Mouse (Mus musculus): Measurements from ENCODE around the gene Ddt.
A peak's percentile ranks its signal among the peaks of the same experiment; 100 is the strongest.

The Ddt gene

GRCm38 (mm10) chr10:75772795-75773664, at the start of gene Ddt:
Ddt (minus strand) TSS chr10:75773414.
- peak; percentile 83 for DNase-seq (ENCODE audit: low spot score in 2 of 2)

- no peak for DNase-seq (ENCODE audit: low spot score in 2 of 2)
These were observed 49.2 kb upstream of the Ddt start, which contains the start of gene Gstt4 for GRCm38 (mm10) chr10:75822443-75822842. Gstt4 (minus strand) TSS chr10:75822543.

GRCm38 (mm10) chr10:75819882-75820281, 46.7 kb upstream of the Ddt start:
- no peak for DNase-seq (ENCODE audit: low spot score in 2 of 2)

GRCm38 (mm10) chr10:75818641-75819040, 45.4 kb upstream of the Ddt start:
- DNase-seq (ENCODE audit: low spot score in 2 of 2), result no peak

- no peak for DNase-seq (ENCODE audit: low spot score in 2 of 2)
These were observed 31.0 kb upstream of the Ddt start for GRCm38 (mm10) chr10:75804217-75804616.

- peak in 1 of 2 experiments; percentile 25 for DNase-seq (ENCODE audit: low spot score in 2 of 2)
These were observed 25.0 kb upstream of the Ddt start, which contains the start of gene Gstt1 for GRCm38 (mm10) chr10:75798176-75798696. Gstt1 (minus strand) TSS chr10:75798584.

GRCm38 (mm10) chr10:75797619-75798175, 24.5 kb upstream of the Ddt start:
- peak; percentile 41 to 53 for DNase-seq (ENCODE audit: low spot score in 2 of 2)

GRCm38 (mm10) chr10:75796731-75797516, 23.7 kb upstream of the Ddt start:
- no peak for DNase-seq (ENCODE audit: low spot score in 2 of 2)

- no peak for DNase-seq (ENCODE audit: low spot score in 2 of 2)
These were observed 21.7 kb upstream of the Ddt start for GRCm38 (mm10) chr10:75794880-75795279.

- DNase-seq (ENCODE audit: low spot score in 2 of 2), result no peak
These were observed 17.6 kb upstream of the Ddt start for GRCm38 (mm10) chr10:75790773-75791172.

- no peak for DNase-seq (ENCODE audit: low spot score in 2 of 2)
These were observed 16.6 kb upstream of the Ddt start for GRCm38 (mm10) chr10:75789841-75790240.

- DNase-seq (ENCODE audit: low spot score in 2 of 2), result no peak
These were observed 16.0 kb upstream of the Ddt start for GRCm38 (mm10) chr10:75789081-75789735.

GRCm38 (mm10) chr10:75788277-75788676, 15.1 kb upstream of the Ddt start:
- DNase-seq (ENCODE audit: low spot score in 2 of 2), result peak in 1 of 2 experiments; percentile 26

- DNase-seq (ENCODE audit: low spot score in 2 of 2), result no peak
These were observed 12.2 kb upstream of the Ddt start for GRCm38 (mm10) chr10:75785442-75785841.

- no peak for DNase-seq (ENCODE audit: low spot score in 2 of 2)
These were observed 7.8 kb upstream of the Ddt start, which contains the start of the genes Gm20441 and Gstt3 for GRCm38 (mm10) chr10:75780769-75781578. Gm20441 (minus strand) TSS chr10:75780954. Gstt3 (minus strand) TSS chr10:75781414.

- no peak for DNase-seq (ENCODE audit: low spot score in 2 of 2)
These were observed 6.3 kb upstream of the Ddt start for GRCm38 (mm10) chr10:75779206-75780174.

GRCm38 (mm10) chr10:75777885-75778284, 4.7 kb upstream of the Ddt start:
- DNase-seq (ENCODE audit: low spot score in 2 of 2), result no peak

GRCm38 (mm10) chr10:75776562-75776961, 3.3 kb upstream of the Ddt start:
- DNase-seq (ENCODE audit: low spot score in 2 of 2), result no peak

- DNase-seq (ENCODE audit: low spot score in 2 of 2), result no peak
These were observed 1.4 kb upstream of the Ddt start for GRCm38 (mm10) chr10:75774587-75774986.

All from right cerebral cortex, adult 2 months (tissue).